Mouse (Mus musculus) testis, adult 2 months (tissue): ENCODE results near the gene E130308A19Rik.

Experiments used
- CTCF ChIP-seq: fragments of 200-500 bp; IDR thresholded peaks from 2 replicates; pipeline ENCODE4 v1.5.1; 2012; ENCODE audit warnings: low read depth, mild to moderate bottlenecking, inconsistent platforms, low read length, moderate library complexity; ENCODE audit not compliant: control insufficient read depth, insufficient read depth, insufficient replicate concordance
- POLR2A ChIP-seq: fragments of 200-500 bp; IDR thresholded peaks from 2 replicates; pipeline ENCODE4 v1.6.1; 2012; ENCODE audit warnings: low read depth, mild to moderate bottlenecking, inconsistent platforms, low read length, moderate library complexity; ENCODE audit not compliant: control insufficient read depth

GRCm38 (mm10) chr4:59652166-59652681 is 26.2 kb downstream of the E130308A19Rik start:
- TF ChIP-seq CTCF = no peak
- no peak for TF ChIP-seq POLR2A
